Mouse (Mus musculus) lung, adult 2 months (tissue): ENCODE measurements around the gene Pde1c.

Experiments used
- CTCF ChIP-seq: fragments of 200-500 bp; IDR thresholded peaks from 2 replicates; pipeline ENCODE4 v1.5.1; 2011; ENCODE audit warnings: mild to moderate bottlenecking, low read length, control low read depth; ENCODE audit not compliant: insufficient read depth
- POLR2A ChIP-seq: fragments of 200-500 bp; IDR thresholded peaks from 2 replicates; pipeline ENCODE4 v1.6.1; 2011; ENCODE audit warnings: low read depth, mild to moderate bottlenecking, control low read depth, low read length, borderline replicate concordance; ENCODE audit errors: extremely low read depth

- TF ChIP-seq CTCF (no peak), POLR2A (no peak)
Observed at GRCm38 (mm10) chr6:56579568-56579967, 10.7 kb upstream of the Pde1c start.
